Mouse (Mus musculus): ENCODE data around the gene Zdhhc14. TPM values are rescaled to one million over a fixed set of nuclear protein-coding genes. Genes with fewer than 3 reads are reported as not detected.

The Zdhhc14 gene
- total RNA-seq, 2 experiments from 2014 or later: 15.1 to 15.2 TPM

DNA sequence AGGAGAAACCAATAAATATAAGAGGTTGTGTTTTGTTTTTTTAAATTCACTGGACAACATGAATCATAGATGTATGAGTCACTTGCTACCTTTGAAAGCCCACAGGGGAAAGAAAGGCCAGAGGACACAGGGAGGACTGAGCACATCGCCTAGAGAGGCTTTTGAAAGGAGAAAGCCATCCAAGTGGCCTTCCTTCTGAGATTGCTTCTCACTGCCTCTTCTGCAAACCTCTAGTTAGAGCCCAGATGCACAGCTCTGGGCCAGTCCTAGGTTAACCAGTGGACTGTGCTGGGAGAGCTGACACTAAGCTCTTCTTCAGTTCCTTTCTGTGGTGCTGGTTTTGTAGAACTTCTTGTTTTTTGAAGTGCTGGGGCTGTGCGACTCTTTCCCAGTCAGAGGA lies 307.9 kb downstream of the Zdhhc14 start:
- DNase-seq: no peak
- intact Hi-C loops (cut with DNase I): no loop called here

DNA sequence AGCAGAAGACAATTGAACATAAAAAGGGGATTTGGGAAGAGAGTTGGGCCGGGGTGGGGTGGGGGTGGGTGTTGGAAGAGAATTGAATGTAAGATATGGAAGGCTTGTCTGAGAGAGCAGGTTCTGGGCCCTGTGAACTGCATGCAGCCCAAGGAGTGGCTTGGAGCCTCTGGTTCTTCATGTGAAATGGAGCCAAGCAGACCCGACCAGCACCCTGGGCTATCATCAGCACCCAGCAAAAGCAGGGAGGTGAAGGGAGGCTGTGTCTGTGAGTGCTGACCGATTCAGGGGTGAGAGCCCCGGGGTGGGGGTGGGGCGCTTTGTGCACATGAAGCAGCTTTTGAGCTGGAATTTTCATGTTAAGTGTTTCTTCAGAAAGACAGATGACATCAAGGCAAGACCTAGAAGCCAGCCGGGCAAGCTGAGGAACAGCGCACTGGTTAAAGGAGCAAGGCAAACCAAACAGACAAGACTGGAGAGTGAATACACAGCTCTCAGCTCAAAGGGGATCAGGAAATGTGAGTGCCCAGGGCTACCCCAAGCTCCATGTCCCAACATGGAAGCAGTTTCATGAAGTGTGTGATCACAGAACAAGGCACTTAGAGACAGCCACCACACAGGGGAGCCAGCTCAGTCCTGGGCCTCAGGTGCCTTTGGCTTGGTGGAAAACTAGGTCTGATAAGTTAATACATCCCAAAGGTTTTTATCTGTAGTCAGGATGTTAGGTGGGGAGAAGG lies 308.6 kb downstream of the Zdhhc14 start:
- intact Hi-C loops (cut with DNase I): no loop called here
- no peak for DNase-seq

DNA sequence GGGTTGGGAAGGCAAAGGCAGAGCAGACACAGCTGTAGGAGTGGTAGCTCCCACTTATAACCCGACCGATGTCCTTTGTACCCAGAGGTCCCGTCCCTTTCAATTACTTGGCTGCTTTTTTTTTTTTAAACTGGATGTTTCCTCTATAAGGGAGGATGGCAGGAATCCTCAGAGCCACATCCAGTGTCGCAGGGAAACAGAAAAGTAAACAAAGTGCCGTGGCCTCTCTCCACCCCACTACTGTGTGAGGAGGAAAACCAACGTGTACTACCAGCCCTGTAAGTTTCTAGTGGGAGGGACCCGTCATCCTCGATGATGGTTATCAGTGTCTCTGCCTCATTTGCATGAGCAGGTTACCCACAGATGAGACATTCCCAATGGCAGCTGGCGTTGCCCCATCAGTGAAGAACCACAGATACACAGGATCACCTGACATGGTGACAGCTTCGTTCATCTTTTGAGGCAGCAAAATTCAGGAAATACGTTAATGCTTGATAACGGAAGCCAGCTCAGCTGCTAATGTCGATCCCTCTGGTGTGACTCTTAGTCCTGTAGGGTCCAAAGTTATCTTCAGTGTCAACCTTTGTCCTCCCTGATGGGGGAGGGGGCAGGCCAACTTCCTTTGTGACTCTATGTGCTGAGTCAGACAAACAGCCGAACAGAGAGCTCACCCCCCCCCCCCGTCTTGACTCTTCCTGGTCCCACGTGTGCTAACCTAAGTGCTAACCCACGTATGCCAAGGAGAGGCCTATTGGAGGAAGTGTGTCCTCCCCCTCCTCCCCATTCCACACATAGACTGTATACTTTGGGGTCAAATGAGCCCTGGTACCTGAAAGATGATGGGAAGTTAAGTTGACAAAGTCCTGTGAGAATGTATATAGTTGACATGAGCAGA lies 309.7 kb downstream of the Zdhhc14 start:
- intact Hi-C loops (cut with DNase I): no loop called here
- no peak for DNase-seq

DNA sequence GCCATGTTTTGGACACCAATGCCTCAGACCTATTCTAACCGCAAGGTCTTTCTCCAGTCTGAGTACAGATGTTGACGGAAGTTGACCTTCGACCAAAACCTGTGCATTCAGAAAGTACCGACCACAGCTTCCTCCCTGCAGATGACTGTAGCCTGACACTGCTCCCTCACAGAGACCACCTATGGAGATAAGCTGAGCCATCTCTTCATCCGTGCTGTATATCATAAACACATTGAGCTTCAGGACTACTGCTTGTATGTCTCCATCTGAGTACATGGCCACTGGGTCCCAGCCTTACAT lies 310.2 kb downstream of the Zdhhc14 start:
- intact Hi-C loops (cut with DNase I): no loop called here
- no peak for DNase-seq

Other genes starting within 250 kb of the Zdhhc14 start
- 1 to 10 TPM; 1.9 to 2.0 TPM for gene Ldhal6b, start 73.8 kb upstream of the Zdhhc14 start, total RNA-seq (2021)
- 10 to 100 TPM; 67.6 to 71.8 TPM for gene Tmem242, start 52.3 kb upstream of the Zdhhc14 start, total RNA-seq (2021)

Data from left cerebral cortex, postnatal 4 days (tissue).